Mouse (Mus musculus): ENCODE results near the gene Nprl2. TPM values are rescaled to one million over a fixed set of nuclear protein-coding genes. Genes with fewer than 3 reads are reported as not detected.

The Nprl2 gene
- polyA plus RNA-seq, 2 experiments: 37.6 to 52.7 TPM

GRCm38 (mm10) chr9:107502131-107502846 is 39.7 kb upstream of the Nprl2 start:
- WGBS: 83% methylated on average over 12 of the region's 12 CpGs
- no peak for TF ChIP-seq POLR2A (IDR thresholded peaks at IDR 0.05; ENCODE audit: borderline replicate concordance, extremely low read depth, insufficient read depth, insufficient read length)

GRCm38 (mm10) chr9:107504662-107505537 is 37.1 kb upstream of the Nprl2 start:
- Histone ChIP-seq H3K27me3 (ENCODE audit: control insufficient read depth, insufficient read depth, low read length) (no peaks in the 10 kb centered on the region; the same call in 1 of the 2 replicates), H3K4me1 (ENCODE audit: control insufficient read depth, insufficient read depth, low read length) (peaks cover 11% of the 10 kb centered on the region), H3K9ac (ENCODE audit: low read depth, low read length, severe bottlenecking) (no peak overlapping the region), H3K36me3 (ENCODE audit: control insufficient read depth, insufficient read depth, low read length) (no peaks in the 10 kb centered on the region), H3K27ac (replicated peaks; ENCODE audit: low read depth, low read length) (no peak overlapping the region), H3K4me3 (replicated peaks; ENCODE audit: low read length) (no peak overlapping the region), H3K9me3 (ENCODE audit: control insufficient read depth, low read length) (no peaks in the 10 kb centered on the region), H3K4me2 (replicated peaks; ENCODE audit: low read depth, low read length, severe bottlenecking) (no peak overlapping the region)
- DNase-seq (ENCODE audit: low spot score): no peak
- no peak for ATAC-seq (ENCODE audit: low FRiP score, low read depth)
- WGBS: 36% methylated on average over 19 of the region's 19 CpGs
- TF ChIP-seq POLR2A (IDR thresholded peaks at IDR 0.05; ENCODE audit: borderline replicate concordance, extremely low read depth, insufficient read depth, insufficient read length): no peak

More at GRCm38 (mm10) chr9:107502131-107502846, 39.7 kb upstream of the Nprl2 start:
- DNase-seq (ENCODE audit: low spot score) (no peak), ATAC-seq (ENCODE audit: low FRiP score, low read depth) (no peak)
- no peak overlapping the region for H3K9ac ChIP-seq (ENCODE audit: low read depth, low read length, severe bottlenecking)
- H3K36me3 ChIP-seq (ENCODE audit: control insufficient read depth, insufficient read depth, low read length): no peaks in the 10 kb centered on the region
- no peaks in the 10 kb centered on the region; the same call in 1 of the 2 replicates for H3K4me1 ChIP-seq (ENCODE audit: control insufficient read depth, insufficient read depth, low read length)
- no peaks in the 10 kb centered on the region; the same call in 1 of the 2 replicates for H3K27me3 ChIP-seq (ENCODE audit: control insufficient read depth, insufficient read depth, low read length)
- H3K27ac ChIP-seq (replicated peaks; ENCODE audit: low read depth, low read length): no peak overlapping the region
- no peak overlapping the region for H3K4me3 ChIP-seq (replicated peaks; ENCODE audit: low read length)
- H3K9me3 ChIP-seq (ENCODE audit: control insufficient read depth, low read length): no peaks in the 10 kb centered on the region
- H3K4me2 ChIP-seq (replicated peaks; ENCODE audit: low read depth, low read length, severe bottlenecking): no peak overlapping the region

- Histone ChIP-seq H3K27me3 (ENCODE audit: control insufficient read depth, insufficient read depth, low read length) (no peaks in the 10 kb centered on the region; the same call in 1 of the 2 replicates), H3K36me3 (ENCODE audit: control insufficient read depth, insufficient read depth, low read length) (no peaks in the 10 kb centered on the region), H3K4me1 (ENCODE audit: control insufficient read depth, insufficient read depth, low read length) (peaks cover 11% of the 10 kb centered on the region), H3K9me3 (ENCODE audit: control insufficient read depth, low read length) (no peaks in the 10 kb centered on the region), H3K9ac (ENCODE audit: low read depth, low read length, severe bottlenecking) (no peak overlapping the region), H3K4me2 (replicated peaks; ENCODE audit: low read depth, low read length, severe bottlenecking) (no peak overlapping the region), H3K27ac (replicated peaks; ENCODE audit: low read depth, low read length) (no peak overlapping the region), H3K4me3 (replicated peaks; ENCODE audit: low read length) (no peak overlapping the region)
- 28% methylated on average over 10 of the region's 10 CpGs for WGBS
- no peak for TF ChIP-seq POLR2A (IDR thresholded peaks at IDR 0.05; ENCODE audit: borderline replicate concordance, extremely low read depth, insufficient read depth, insufficient read length)
- DNase-seq (ENCODE audit: low spot score) (no peak), ATAC-seq (ENCODE audit: low FRiP score, low read depth) (no peak)
These were observed 33.8 kb upstream of the Nprl2 start for GRCm38 (mm10) chr9:107508266-107508665.

GRCm38 (mm10) chr9:107510384-107511100 is 31.5 kb upstream of the Nprl2 start:
- 76% methylated on average over 14 of the region's 14 CpGs for WGBS
- no peak overlapping the region for H3K4me2 ChIP-seq (replicated peaks; ENCODE audit: low read depth, low read length, severe bottlenecking)
- ATAC-seq (ENCODE audit: low FRiP score, low read depth): no peak
- H3K9me3 ChIP-seq (ENCODE audit: control insufficient read depth, low read length): no peaks in the 10 kb centered on the region
- H3K4me3 ChIP-seq (replicated peaks; ENCODE audit: low read length): no peak overlapping the region
- DNase-seq (ENCODE audit: low spot score): no peak
- H3K4me1 ChIP-seq (ENCODE audit: control insufficient read depth, insufficient read depth, low read length): peaks cover 11% of the 10 kb centered on the region; the same call in 1 of the 2 replicates
- H3K9ac ChIP-seq (ENCODE audit: low read depth, low read length, severe bottlenecking): no peak overlapping the region
- H3K27ac ChIP-seq (replicated peaks; ENCODE audit: low read depth, low read length): no peak overlapping the region
- H3K27me3 ChIP-seq (ENCODE audit: control insufficient read depth, insufficient read depth, low read length): no peaks in the 10 kb centered on the region
- no peaks in the 10 kb centered on the region for H3K36me3 ChIP-seq (ENCODE audit: control insufficient read depth, insufficient read depth, low read length)
- TF ChIP-seq POLR2A (IDR thresholded peaks at IDR 0.05; ENCODE audit: borderline replicate concordance, extremely low read depth, insufficient read depth, insufficient read length): no peak

GRCm38 (mm10) chr9:107511436-107511835 is 30.6 kb upstream of the Nprl2 start:
- no peaks in the 10 kb centered on the region for H3K36me3 ChIP-seq (ENCODE audit: control insufficient read depth, insufficient read depth, low read length)
- H3K9ac ChIP-seq (ENCODE audit: low read depth, low read length, severe bottlenecking): no peak overlapping the region
- H3K4me2 ChIP-seq (replicated peaks; ENCODE audit: low read depth, low read length, severe bottlenecking): no peak overlapping the region
- 51% methylated on average over 8 of the region's 8 CpGs for WGBS
- no peaks in the 10 kb centered on the region for H3K9me3 ChIP-seq (ENCODE audit: control insufficient read depth, low read length)
- no peak for TF ChIP-seq POLR2A (IDR thresholded peaks at IDR 0.05; ENCODE audit: borderline replicate concordance, extremely low read depth, insufficient read depth, insufficient read length)
- peaks cover 11% of the 10 kb centered on the region; the same call in 1 of the 2 replicates for H3K4me1 ChIP-seq (ENCODE audit: control insufficient read depth, insufficient read depth, low read length)
- no peaks in the 10 kb centered on the region for H3K27me3 ChIP-seq (ENCODE audit: control insufficient read depth, insufficient read depth, low read length)
- ATAC-seq (ENCODE audit: low FRiP score, low read depth) (no peak), DNase-seq (ENCODE audit: low spot score) (no peak)
- H3K27ac ChIP-seq (replicated peaks; ENCODE audit: low read depth, low read length): no peak overlapping the region
- H3K4me3 ChIP-seq (replicated peaks; ENCODE audit: low read length): no peak overlapping the region
